Mouse (Mus musculus): Measurements from ENCODE around the gene Plxna2. TPM values are rescaled to one million over a fixed set of nuclear protein-coding genes. Genes with fewer than 3 reads are reported as not detected.

The Plxna2 gene
- polyA plus RNA-seq, 1 experiment from 2014 or later, result 7.7 TPM

DNA sequence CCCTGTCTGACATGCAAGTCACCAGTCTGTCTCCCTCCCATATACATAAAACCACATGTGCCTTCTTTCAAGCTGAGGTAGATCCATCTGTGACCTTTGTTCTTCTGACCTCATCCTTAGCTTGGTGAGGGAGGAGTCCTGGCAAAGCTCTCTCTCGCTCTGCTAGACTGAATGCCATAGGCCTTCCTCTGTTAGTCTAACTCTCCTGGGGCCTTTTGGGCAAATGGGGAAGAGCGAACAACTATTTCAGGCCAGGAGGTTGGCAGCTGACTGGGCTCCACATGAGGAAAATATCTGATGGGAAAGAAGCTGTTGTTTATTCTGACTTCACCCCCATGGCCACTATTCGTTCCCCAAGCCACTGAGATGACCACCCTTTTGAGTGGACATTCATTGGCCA lies 59.9 kb downstream of the Plxna2 start:
- Histone ChIP-seq H3K27me3 (ENCODE audit: control insufficient read depth, insufficient read depth, low read length) (no peaks in the 10 kb centered on the region), H3K4me3 (ENCODE audit: low read depth, low read length) (no peak overlapping the region), H3K9ac (replicated peaks; ENCODE audit: low read depth, low read length) (no peak overlapping the region), H3K27ac (ENCODE audit: low read length) (no peak overlapping the region), H3K4me1 (ENCODE audit: control insufficient read depth, insufficient read depth, low read length) (peaks cover 9% of the 10 kb centered on the region; the same call in 1 of the 2 replicates), H3K9me3 (ENCODE audit: control insufficient read depth, low read depth, low read length) (no peaks in the 10 kb centered on the region), H3K36me3 (ENCODE audit: control insufficient read depth, insufficient read depth, low read length) (no peaks in the 10 kb centered on the region), H3K4me2 (replicated peaks; ENCODE audit: low read depth, low read length) (no peak overlapping the region)
- ATAC-seq (ENCODE audit: insufficient number of reproducible peaks, insufficient read depth, low FRiP score, low read depth), result no peak
- 65% methylated on average over 3 of the region's 3 CpGs for WGBS

DNA sequence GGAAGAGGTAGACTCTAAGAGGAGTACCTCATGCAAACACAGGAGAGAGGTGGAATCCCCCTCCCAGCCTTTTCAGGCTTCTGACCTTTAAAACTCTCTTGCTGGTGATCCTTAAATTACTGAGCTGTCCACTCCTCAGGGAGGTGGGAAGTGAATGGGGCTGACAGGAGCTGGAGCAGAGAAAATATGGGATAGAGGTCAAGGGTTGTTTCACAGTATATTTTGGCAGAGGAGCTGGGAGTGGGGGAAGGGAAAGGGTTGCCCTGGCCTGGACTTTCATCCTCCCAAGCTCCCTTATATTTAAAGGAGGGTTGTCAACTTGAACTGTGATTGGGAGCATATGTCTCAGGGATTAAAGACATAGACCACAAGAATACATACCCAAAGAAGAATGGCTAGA lies 61.1 kb downstream of the Plxna2 start:
- Histone ChIP-seq H3K27me3 (ENCODE audit: control insufficient read depth, insufficient read depth, low read length) (no peaks in the 10 kb centered on the region), H3K4me1 (ENCODE audit: control insufficient read depth, insufficient read depth, low read length) (peaks cover 9% of the 10 kb centered on the region; the same call in 1 of the 2 replicates), H3K4me2 (replicated peaks; ENCODE audit: low read depth, low read length) (no peak overlapping the region), H3K4me3 (ENCODE audit: low read depth, low read length) (no peak overlapping the region), H3K9ac (replicated peaks; ENCODE audit: low read depth, low read length) (no peak overlapping the region), H3K36me3 (ENCODE audit: control insufficient read depth, insufficient read depth, low read length) (no peaks in the 10 kb centered on the region), H3K27ac (ENCODE audit: low read length) (no peak overlapping the region), H3K9me3 (ENCODE audit: control insufficient read depth, low read depth, low read length) (no peaks in the 10 kb centered on the region)
- ATAC-seq (ENCODE audit: insufficient number of reproducible peaks, insufficient read depth, low FRiP score, low read depth), result no peak

DNA sequence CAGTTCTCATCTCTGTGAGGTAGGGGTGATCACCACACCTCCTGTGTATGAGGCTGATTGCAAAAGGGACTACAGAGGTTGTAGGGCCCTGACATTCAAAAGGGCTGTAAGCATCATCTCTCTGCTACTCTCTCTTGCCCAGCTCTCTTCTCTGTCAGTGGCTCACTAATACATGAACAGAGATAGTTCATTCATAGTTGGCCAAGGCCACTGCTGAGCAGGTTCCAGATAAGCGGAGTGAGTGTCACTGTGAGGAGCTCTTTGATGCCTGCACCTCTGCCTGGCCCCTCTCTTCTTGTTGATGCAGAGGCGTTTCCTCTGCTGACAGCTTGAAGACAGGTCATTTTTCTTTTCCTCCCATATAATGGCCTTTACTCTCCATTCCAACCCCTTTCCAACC lies 62.1 kb downstream of the Plxna2 start:
- H3K36me3 ChIP-seq (ENCODE audit: control insufficient read depth, insufficient read depth, low read length), result no peaks in the 10 kb centered on the region
- H3K4me1 ChIP-seq (ENCODE audit: control insufficient read depth, insufficient read depth, low read length), result peaks cover 9% of the 10 kb centered on the region; the same call in 1 of the 2 replicates
- H3K4me2 ChIP-seq (replicated peaks; ENCODE audit: low read depth, low read length), result no peak overlapping the region
- H3K4me3 ChIP-seq (ENCODE audit: low read depth, low read length), result no peak overlapping the region
- H3K9me3 ChIP-seq (ENCODE audit: control insufficient read depth, low read depth, low read length), result no peaks in the 10 kb centered on the region
- WGBS, result 20% methylated on average over 2 of the region's 2 CpGs
- ATAC-seq (ENCODE audit: insufficient number of reproducible peaks, insufficient read depth, low FRiP score, low read depth), result no peak
- H3K27ac ChIP-seq (ENCODE audit: low read length), result no peak overlapping the region
- no peak overlapping the region for H3K9ac ChIP-seq (replicated peaks; ENCODE audit: low read depth, low read length)
- H3K27me3 ChIP-seq (ENCODE audit: control insufficient read depth, insufficient read depth, low read length), result no peaks in the 10 kb centered on the region

DNA sequence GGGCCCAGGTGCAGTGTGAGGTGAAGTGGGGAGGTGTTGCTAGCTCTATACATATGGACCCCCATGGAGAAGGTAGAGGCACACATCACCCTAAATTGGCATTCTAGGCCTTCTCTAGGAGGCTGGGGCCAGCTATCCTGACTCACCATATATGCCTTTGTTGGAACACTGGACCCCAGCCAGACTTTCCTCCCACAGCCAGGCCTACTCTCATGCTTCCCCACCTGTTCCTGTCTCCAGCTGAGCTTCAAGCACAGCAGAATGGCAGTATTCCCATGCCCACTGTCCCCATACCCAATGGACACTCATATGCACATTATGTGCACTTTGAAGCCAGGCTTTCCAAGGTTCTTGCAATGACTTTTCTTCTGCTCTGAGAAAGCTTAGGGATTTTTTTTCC lies 64.0 kb downstream of the Plxna2 start:
- H3K9ac ChIP-seq (replicated peaks; ENCODE audit: low read depth, low read length), result no peak overlapping the region
- H3K4me3 ChIP-seq (ENCODE audit: low read depth, low read length), result no peak overlapping the region
- H3K4me1 ChIP-seq (ENCODE audit: control insufficient read depth, insufficient read depth, low read length), result peaks cover 9% of the 10 kb centered on the region; the same call in 1 of the 2 replicates
- no peaks in the 10 kb centered on the region for H3K27me3 ChIP-seq (ENCODE audit: control insufficient read depth, insufficient read depth, low read length)
- no peaks in the 10 kb centered on the region for H3K36me3 ChIP-seq (ENCODE audit: control insufficient read depth, insufficient read depth, low read length)
- H3K4me2 ChIP-seq (replicated peaks; ENCODE audit: low read depth, low read length), result no peak overlapping the region
- no peaks in the 10 kb centered on the region for H3K9me3 ChIP-seq (ENCODE audit: control insufficient read depth, low read depth, low read length)
- no peak overlapping the region for H3K27ac ChIP-seq (ENCODE audit: low read length)
- ATAC-seq (ENCODE audit: insufficient number of reproducible peaks, insufficient read depth, low FRiP score, low read depth), result no peak

DNA sequence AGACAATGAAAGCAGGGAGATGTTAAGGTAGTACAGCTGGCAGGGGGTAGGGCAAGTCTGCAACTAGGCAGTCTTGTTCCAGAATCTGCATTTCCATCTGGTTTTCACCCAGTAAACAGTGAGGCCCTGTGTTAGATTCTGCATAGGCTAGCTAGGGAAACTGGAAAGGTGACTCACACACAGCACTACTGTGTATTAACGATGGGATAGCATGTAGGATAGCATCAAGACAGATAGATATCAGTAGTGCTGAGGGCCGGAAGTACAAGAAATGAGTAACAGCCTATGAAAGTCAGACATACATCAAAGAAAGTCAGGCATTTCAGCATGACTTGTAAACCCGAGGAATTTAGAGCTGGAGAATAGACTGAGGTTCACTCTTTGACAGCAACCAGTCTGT lies 65.1 kb downstream of the Plxna2 start:
- Histone ChIP-seq H3K4me2 (replicated peaks; ENCODE audit: low read depth, low read length) (no peak overlapping the region), H3K4me3 (ENCODE audit: low read depth, low read length) (no peak overlapping the region), H3K9ac (replicated peaks; ENCODE audit: low read depth, low read length) (no peak overlapping the region), H3K4me1 (ENCODE audit: control insufficient read depth, insufficient read depth, low read length) (peaks cover 9% of the 10 kb centered on the region; the same call in 1 of the 2 replicates), H3K9me3 (ENCODE audit: control insufficient read depth, low read depth, low read length) (no peaks in the 10 kb centered on the region), H3K27me3 (ENCODE audit: control insufficient read depth, insufficient read depth, low read length) (no peaks in the 10 kb centered on the region), H3K36me3 (ENCODE audit: control insufficient read depth, insufficient read depth, low read length) (no peaks in the 10 kb centered on the region), H3K27ac (ENCODE audit: low read length) (no peak overlapping the region)
- no peak for ATAC-seq (ENCODE audit: insufficient number of reproducible peaks, insufficient read depth, low FRiP score, low read depth)
- WGBS, result 57% methylated on average over 3 of the region's 3 CpGs

DNA sequence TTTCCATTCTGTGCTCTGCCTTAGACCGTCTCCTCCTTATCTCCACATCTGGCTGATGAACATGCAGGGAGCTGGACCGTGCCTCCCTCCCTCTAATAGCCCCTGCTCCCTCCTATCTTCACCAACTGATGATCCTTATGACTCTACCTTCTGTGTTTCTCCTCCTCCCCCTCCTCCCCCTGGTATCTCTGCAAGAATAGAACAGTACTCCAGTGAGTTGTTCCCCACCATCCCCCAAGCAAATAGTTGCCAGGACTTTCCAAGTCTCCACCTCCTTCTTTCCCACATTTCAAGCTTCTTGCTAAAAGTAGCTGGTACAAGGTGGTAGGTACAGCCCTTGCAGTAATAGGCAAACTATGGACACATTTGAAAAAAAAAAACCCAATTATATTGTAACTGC lies 67.9 kb downstream of the Plxna2 start:
- no peak overlapping the region for H3K4me3 ChIP-seq (ENCODE audit: low read depth, low read length)
- H3K4me2 ChIP-seq (replicated peaks; ENCODE audit: low read depth, low read length), result no peak overlapping the region
- WGBS, result 54% methylated on average over 2 of the region's 2 CpGs
- no peaks in the 10 kb centered on the region for H3K27me3 ChIP-seq (ENCODE audit: control insufficient read depth, insufficient read depth, low read length)
- no peaks in the 10 kb centered on the region; the same call in 1 of the 2 replicates for H3K4me1 ChIP-seq (ENCODE audit: control insufficient read depth, insufficient read depth, low read length)
- no peak overlapping the region for H3K9ac ChIP-seq (replicated peaks; ENCODE audit: low read depth, low read length)
- H3K9me3 ChIP-seq (ENCODE audit: control insufficient read depth, low read depth, low read length), result no peaks in the 10 kb centered on the region
- ATAC-seq (ENCODE audit: insufficient number of reproducible peaks, insufficient read depth, low FRiP score, low read depth), result no peak
- H3K36me3 ChIP-seq (ENCODE audit: control insufficient read depth, insufficient read depth, low read length), result no peaks in the 10 kb centered on the region
- H3K27ac ChIP-seq (ENCODE audit: low read length), result no peak overlapping the region

DNA sequence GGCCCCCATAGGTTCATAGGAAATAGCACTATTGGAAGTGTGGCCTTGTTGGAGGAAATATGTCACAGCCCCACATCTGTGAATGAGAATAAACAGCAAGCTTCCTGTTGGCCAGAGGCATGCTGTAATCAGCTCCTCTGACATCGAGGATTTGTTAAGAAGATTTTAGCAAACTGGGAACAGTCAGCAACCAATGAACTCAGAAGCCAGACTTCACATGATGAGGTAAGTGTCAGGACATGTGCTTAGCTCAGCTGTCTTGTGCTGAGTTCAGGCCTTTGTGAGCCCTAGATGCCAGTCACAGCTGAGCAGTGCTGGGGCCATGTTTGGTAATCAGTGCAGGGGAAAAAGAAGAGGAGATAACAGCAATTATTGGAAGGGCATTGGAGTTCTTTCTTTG lies 69.7 kb downstream of the Plxna2 start:
- 30% methylated on average over 1 of the region's 1 CpGs for WGBS

DNA sequence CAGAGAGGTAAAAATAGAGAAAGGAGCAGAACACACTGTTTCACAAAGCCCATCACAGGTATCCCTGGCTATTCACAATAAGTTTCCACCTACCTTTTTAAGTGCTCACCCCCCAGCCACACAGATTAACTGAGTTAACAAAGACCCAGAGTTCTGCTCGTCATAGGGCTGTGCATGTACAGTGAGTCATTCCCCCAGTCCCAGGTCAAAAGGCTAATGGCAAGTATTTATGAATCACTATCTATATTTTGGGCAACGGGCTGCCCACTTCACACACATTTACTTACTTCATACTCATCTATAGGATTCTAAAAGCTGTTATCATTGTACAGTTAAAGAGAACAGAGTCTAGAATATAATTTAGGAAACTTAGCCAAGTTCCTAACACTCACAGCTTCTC lies 70.1 kb downstream of the Plxna2 start:
- WGBS, result 30% methylated on average over 2 of the region's 2 CpGs
- Histone ChIP-seq H3K9me3 (ENCODE audit: control insufficient read depth, low read depth, low read length) (no peaks in the 10 kb centered on the region), H3K36me3 (ENCODE audit: control insufficient read depth, insufficient read depth, low read length) (no peaks in the 10 kb centered on the region), H3K27ac (ENCODE audit: low read length) (no peak overlapping the region), H3K4me2 (replicated peaks; ENCODE audit: low read depth, low read length) (no peak overlapping the region), H3K4me3 (ENCODE audit: low read depth, low read length) (no peak overlapping the region), H3K9ac (replicated peaks; ENCODE audit: low read depth, low read length) (no peak overlapping the region), H3K4me1 (ENCODE audit: control insufficient read depth, insufficient read depth, low read length) (no peaks in the 10 kb centered on the region), H3K27me3 (ENCODE audit: control insufficient read depth, insufficient read depth, low read length) (no peaks in the 10 kb centered on the region)
- ATAC-seq (ENCODE audit: insufficient number of reproducible peaks, insufficient read depth, low FRiP score, low read depth), result no peak

More for the DNA sequence above, 69.7 kb downstream of the Plxna2 start:
- Histone ChIP-seq H3K9me3 (ENCODE audit: control insufficient read depth, low read depth, low read length) (no peaks in the 10 kb centered on the region), H3K9ac (replicated peaks; ENCODE audit: low read depth, low read length) (no peak overlapping the region), H3K4me2 (replicated peaks; ENCODE audit: low read depth, low read length) (no peak overlapping the region), H3K27me3 (ENCODE audit: control insufficient read depth, insufficient read depth, low read length) (no peaks in the 10 kb centered on the region), H3K4me3 (ENCODE audit: low read depth, low read length) (no peak overlapping the region), H3K36me3 (ENCODE audit: control insufficient read depth, insufficient read depth, low read length) (no peaks in the 10 kb centered on the region), H3K4me1 (ENCODE audit: control insufficient read depth, insufficient read depth, low read length) (no peaks in the 10 kb centered on the region), H3K27ac (ENCODE audit: low read length) (no peak overlapping the region)
- ATAC-seq (ENCODE audit: insufficient number of reproducible peaks, insufficient read depth, low FRiP score, low read depth), result no peak

DNA sequence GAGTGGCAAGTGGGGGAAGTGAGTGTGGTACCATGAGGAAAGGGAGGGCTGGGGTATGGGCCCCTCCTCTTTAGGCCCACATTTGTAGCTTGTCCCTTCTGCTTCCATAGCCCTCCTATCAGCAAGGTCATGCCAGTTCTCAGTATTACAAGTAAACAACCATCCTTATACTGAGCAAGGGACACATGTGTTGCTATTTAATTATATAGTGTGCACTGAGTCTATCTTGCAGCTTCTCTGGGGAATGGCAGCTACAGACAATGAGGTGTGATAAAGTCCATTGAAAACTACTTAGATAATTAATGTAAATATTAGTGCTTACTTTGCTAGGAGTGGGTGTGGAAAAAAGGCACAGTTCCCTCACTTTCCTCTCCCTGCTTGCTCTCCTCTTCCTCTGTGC lies 75.0 kb downstream of the Plxna2 start:
- no peaks in the 10 kb centered on the region for H3K36me3 ChIP-seq (ENCODE audit: control insufficient read depth, insufficient read depth, low read length)
- H3K27me3 ChIP-seq (ENCODE audit: control insufficient read depth, insufficient read depth, low read length), result no peaks in the 10 kb centered on the region
- peak; percentile 79 for ATAC-seq (ENCODE audit: insufficient number of reproducible peaks, insufficient read depth, low FRiP score, low read depth)
- H3K9ac ChIP-seq (replicated peaks; ENCODE audit: low read depth, low read length), result no peak overlapping the region
- H3K27ac ChIP-seq (ENCODE audit: low read length), result no peak overlapping the region
- peaks cover 4% of the 10 kb centered on the region; the same call in 1 of the 2 replicates for H3K4me1 ChIP-seq (ENCODE audit: control insufficient read depth, insufficient read depth, low read length)
- H3K9me3 ChIP-seq (ENCODE audit: control insufficient read depth, low read depth, low read length), result no peaks in the 10 kb centered on the region
- no peak overlapping the region for H3K4me2 ChIP-seq (replicated peaks; ENCODE audit: low read depth, low read length)
- no peak overlapping the region for H3K4me3 ChIP-seq (ENCODE audit: low read depth, low read length)
